Mouse (Mus musculus) layer of hippocampus, adult 2 months (tissue): Measurements from ENCODE around the gene Olfr983. TPM values are rescaled to one million over a fixed set of nuclear protein-coding genes. Genes with fewer than 3 reads are reported as not detected.

Experiments
- DNase-seq, 2 experiments: peaks; one replicate each; pipeline ENCODE4 v3.0.0; 2022; ENCODE audit warnings: low spot score in 2 of 2
- H3K27ac ChIP-seq: fragments of 200-600 bp; 2 replicates; pipeline ENCODE4 v1.8.1; 2022
- H3K4me3 ChIP-seq: fragments of 200-600 bp; 2 replicates; pipeline ENCODE4 v1.8.1; 2022; ENCODE audit warnings: mild to moderate bottlenecking
- CTCF ChIP-seq: fragments of 200-600 bp; conservative IDR thresholded peaks from 2 replicates; pipeline ENCODE4 v1.8.1; 2022; ENCODE audit warnings: antibody characterized with exemption, mild to moderate bottlenecking, moderate library complexity
- long read RNA-seq, 2 experiments: library from polyadenylated mRNA; stranded (forward); transcript quantifications; one replicate each; pipeline ENCODE4 v2.0.0; 2021; ENCODE audit warnings: borderline mapping rate in 2 of 2
- total RNA-seq, 2 experiments: library from RNA; stranded (reverse); gene quantifications; 2 replicates each; pipeline ENCODE4 v1.2.3; 2021

The Olfr983 gene
- total RNA-seq = not detected
- long read RNA-seq, experiment 1 = 0 reads
- long read RNA-seq, experiment 2 = 0 reads

DNA sequence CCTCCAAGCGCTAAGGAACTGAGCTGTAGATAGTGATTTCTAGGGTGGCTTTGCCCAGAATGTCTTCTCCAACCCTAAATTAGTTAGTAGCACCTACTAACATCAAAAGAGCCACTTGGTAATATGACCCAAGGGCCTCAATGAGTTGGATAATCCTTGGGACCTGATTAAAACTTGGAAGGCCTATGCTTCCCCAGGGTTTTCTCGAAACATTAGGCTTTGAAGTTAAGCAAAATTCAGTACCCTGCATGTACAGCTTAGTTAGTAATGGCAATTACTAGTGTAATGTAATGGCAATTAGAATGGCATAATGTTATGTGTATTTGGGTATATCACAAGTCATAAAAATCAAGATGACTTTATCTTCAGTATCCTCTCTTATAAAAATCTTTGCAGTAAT lies at the start of gene Olfr983:
TSS of gene Olfr983 (minus strand) at position 101 of the 400 bp plus-strand sequence.
- Histone ChIP-seq H3K4me3 (no peak within 1 kb of the TSS), H3K27ac (no peak within 1 kb of the TSS)
- DNase-seq = no peak
- TF ChIP-seq CTCF = no peak

DNA sequence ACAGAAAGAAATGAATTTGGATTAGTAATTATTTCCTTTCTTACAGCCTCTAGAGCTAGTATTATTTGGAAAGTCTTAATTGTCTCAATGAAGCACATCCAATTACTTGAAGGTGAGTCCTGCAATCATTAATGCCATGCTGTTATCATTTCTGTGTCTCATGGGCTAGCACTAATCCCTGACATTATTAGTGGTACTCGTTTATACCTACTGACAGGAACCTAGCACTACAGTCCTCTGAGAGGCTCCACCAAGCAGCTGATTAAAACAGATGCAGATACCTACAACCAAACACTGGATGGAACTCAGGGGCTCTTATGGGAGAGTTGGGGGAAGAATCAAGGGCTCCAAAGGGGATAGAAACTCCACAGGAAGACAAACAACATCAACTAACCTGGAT lies 48.1 kb upstream of the Olfr983 start:
- DNase-seq = no peak
- no peak for TF ChIP-seq CTCF
- no peak overlapping the region for H3K4me3 ChIP-seq
- H3K27ac ChIP-seq = no peak overlapping the region

DNA sequence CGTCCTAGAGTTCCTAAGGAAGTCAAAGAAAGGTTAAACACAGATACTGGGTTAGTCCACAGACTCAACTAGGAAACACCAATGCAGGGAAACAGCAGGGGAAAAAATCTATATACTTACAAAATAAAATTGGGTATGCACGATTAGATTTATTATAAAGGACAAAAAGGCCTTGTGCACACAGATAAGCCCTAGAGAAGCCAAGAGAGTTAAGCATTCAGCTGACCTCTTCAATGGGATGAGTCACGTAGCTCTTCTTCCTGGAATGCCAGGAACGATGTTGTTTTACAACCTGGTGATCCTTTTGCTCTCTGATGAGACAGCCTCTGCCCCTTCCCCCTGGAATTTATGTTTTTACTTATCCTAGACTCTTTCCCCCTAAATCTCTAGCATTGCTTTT lies 46.1 kb upstream of the Olfr983 start:
- H3K27ac ChIP-seq = no peak overlapping the region
- no peak overlapping the region for H3K4me3 ChIP-seq
- TF ChIP-seq CTCF = no peak
- DNase-seq = no peak

- Histone ChIP-seq H3K27ac (no peak overlapping the region), H3K4me3 (no peak overlapping the region)
- no peak for DNase-seq
- no peak for TF ChIP-seq CTCF
Measured at GRCm38 (mm10) chr9:40136987-40137688, 43.7 kb upstream of the Olfr983 start.

DNA sequence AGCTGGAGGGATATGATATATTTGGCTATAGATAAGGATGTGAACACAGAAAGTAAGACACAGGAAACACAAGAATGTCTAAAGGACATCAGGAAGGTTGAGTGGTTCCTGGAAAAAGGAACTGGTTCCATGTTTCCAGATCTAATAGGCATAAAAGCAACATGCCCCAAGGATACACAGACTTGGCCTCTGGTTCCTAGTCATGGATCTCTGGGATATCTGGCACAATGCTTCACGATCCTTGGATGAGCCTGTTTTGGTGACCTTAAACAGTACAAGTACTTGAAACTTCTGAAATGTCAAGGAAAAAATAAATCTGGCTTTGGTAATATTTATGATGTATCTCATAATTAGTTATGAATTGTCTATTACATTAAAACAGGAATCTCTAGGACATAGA lies 37.2 kb upstream of the Olfr983 start:
- Histone ChIP-seq H3K4me3 (no peak overlapping the region), H3K27ac (no peak overlapping the region)
- TF ChIP-seq CTCF = no peak
- no peak for DNase-seq

GRCm38 (mm10) chr9:40130084-40130483 lies 36.7 kb upstream of the Olfr983 start, which contains the start of gene Olfr985:
Gene Olfr985 (minus strand): TSS chr9:40130184.
- Histone ChIP-seq H3K4me3 (no peak within 1 kb of the TSS), H3K27ac (no peak within 1 kb of the TSS)
- no peak for DNase-seq
- TF ChIP-seq CTCF = no peak

GRCm38 (mm10) chr9:40117287-40117659 lies 23.9 kb upstream of the Olfr983 start:
- no peak for TF ChIP-seq CTCF
- H3K4me3 ChIP-seq = no peak overlapping the region
- DNase-seq = no peak
- H3K27ac ChIP-seq = no peak overlapping the region

DNA sequence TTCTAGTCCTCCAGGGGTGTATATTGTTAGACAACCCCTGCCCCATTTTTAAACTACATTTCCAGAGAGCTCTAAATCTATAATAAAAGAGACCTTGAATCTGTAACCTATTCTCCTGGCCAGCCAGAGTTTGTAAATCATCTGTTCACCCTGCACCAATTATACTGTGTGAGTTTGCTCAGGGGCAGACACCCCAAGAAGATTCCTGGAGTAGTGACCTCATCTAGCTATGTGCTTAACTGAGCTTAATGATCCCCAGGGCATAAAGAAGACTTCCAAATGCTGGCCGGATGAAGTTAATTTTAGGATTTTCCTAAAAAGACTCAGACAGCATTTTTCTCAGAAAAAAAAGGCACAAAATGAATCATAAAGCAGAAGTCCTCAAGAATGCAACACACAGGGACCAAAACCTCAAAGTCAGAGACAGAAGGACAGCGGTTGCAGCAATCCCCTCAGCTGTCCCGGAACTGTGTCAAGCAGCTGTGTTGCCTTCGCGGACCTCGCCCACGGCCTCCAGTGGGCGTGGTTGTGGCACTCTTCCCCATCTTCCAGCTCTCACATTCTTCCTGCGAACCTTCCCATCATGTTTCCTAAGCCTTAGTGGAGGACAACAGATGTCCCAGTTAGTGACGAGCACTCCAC lies 23.4 kb upstream of the Olfr983 start:
- Histone ChIP-seq H3K27ac (no peak overlapping the region), H3K4me3 (no peak overlapping the region)
- TF ChIP-seq CTCF = no peak
- no peak for DNase-seq

- no peak for TF ChIP-seq CTCF
- Histone ChIP-seq H3K27ac (no peak within 1 kb of the TSS), H3K4me3 (no peak within 1 kb of the TSS)
- no peak for DNase-seq
Measured at GRCm38 (mm10) chr9:40114106-40114505, 20.7 kb upstream of the Olfr983 start, which contains the start of gene Olfr984. Gene Olfr984 (minus strand): TSS chr9:40114206.

GRCm38 (mm10) chr9:40094769-40095168 lies 1.4 kb upstream of the Olfr983 start:
- no peak for TF ChIP-seq CTCF
- Histone ChIP-seq H3K4me3 (no peak overlapping the region), H3K27ac (no peak overlapping the region)
- no peak for DNase-seq

DNA sequence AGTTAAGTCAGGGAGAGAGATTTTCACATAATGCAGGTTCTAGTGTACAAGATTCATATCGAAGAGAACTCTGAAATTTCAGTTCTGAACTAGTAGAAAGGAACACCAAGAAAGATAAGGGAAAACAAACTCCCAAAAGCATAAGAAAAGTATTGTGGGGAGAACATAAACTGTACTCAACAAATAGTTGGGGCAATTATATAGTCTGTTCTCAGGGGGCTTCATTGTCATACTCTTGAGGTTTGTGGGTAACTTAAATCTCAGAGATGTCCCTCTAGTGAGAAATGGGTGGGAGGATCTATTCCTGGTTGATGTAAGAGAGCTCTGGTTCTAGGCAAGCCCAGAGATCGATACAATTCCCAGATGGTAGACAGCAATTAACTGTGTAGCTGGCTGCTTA lies 19.9 kb downstream of the Olfr983 start, which contains the start of gene Olfr982:
TSS of gene Olfr982 (plus strand) at position 301 of the 400 bp plus-strand sequence.
- DNase-seq = no peak
- no peak for TF ChIP-seq CTCF
- Histone ChIP-seq H3K4me3 (no peak within 1 kb of the TSS), H3K27ac (no peak within 1 kb of the TSS)

GRCm38 (mm10) chr9:40050138-40050537 lies 43.3 kb downstream of the Olfr983 start:
- no peak overlapping the region for H3K4me3 ChIP-seq
- DNase-seq = no peak
- no peak overlapping the region for H3K27ac ChIP-seq
- TF ChIP-seq CTCF = no peak

Other genes starting within 250 kb of the Olfr983 start
- not detected for gene Olfr972, start 227.2 kb downstream of the Olfr983 start, total RNA-seq
- gene Olfr229, start 186.3 kb downstream of the Olfr983 start, total RNA-seq = not detected
- gene Olfr974, start 156.1 kb downstream of the Olfr983 start, total RNA-seq = not detected
- not detected for gene Olfr975, start 141.5 kb downstream of the Olfr983 start, total RNA-seq
- gene Olfr976, start 132.5 kb downstream of the Olfr983 start, total RNA-seq = not detected
- not detected for gene Olfr978, start 101.5 kb downstream of the Olfr983 start, total RNA-seq
- not detected for gene Olfr979, start 90.1 kb downstream of the Olfr983 start, total RNA-seq
- not detected for gene Olfr980, start 84.0 kb downstream of the Olfr983 start, total RNA-seq
- not detected for gene Olfr981, start 72.1 kb downstream of the Olfr983 start, total RNA-seq
- gene Olfr982, start 19.8 kb downstream of the Olfr983 start, total RNA-seq = not detected
- gene Olfr984, start 20.6 kb upstream of the Olfr983 start, total RNA-seq = not detected
- not detected for gene Olfr985, start 36.6 kb upstream of the Olfr983 start, total RNA-seq
- gene Tmem225, start 54.5 kb upstream of the Olfr983 start, total RNA-seq = not detected
- gene Olfr986, start 87.3 kb upstream of the Olfr983 start, total RNA-seq = not detected
- gene Zfp202, start 98.7 kb upstream of the Olfr983 start, total RNA-seq = 1 to 10 TPM; 3.2 to 4.4 TPM
- 100 to 1,000 TPM; 254 to 266 TPM for gene Scn3b, start 175.6 kb upstream of the Olfr983 start, total RNA-seq